Mouse (Mus musculus): ENCODE data around the gene Opcml.

The Opcml gene

DNA sequence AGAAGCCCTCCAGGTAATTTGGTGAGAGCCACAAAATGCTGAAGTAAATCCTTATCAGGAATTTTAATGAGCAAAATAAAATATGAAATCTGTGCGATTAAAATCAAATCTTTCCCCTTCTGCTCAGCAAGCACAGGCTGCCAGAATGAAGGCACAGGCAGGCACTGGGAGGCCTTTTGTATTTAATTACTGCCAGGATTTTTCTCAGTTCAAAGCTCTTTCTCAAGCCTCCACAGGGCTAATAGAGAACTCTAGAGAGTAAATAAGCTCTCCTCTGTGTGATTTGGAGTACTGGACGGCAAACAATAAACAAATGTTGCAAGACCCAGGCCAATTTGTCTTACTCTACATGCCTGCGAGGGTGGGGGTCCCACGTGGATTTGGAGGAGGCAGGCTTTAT lies 208.2 kb downstream of the Opcml start:
- no peak for DNase-seq (ENCODE audit: low spot score in 2 of 2)

- no peak for DNase-seq (ENCODE audit: low spot score in 2 of 2)
These were observed 212.6 kb downstream of the Opcml start for GRCm38 (mm10) chr9:28003131-28003530.

DNA sequence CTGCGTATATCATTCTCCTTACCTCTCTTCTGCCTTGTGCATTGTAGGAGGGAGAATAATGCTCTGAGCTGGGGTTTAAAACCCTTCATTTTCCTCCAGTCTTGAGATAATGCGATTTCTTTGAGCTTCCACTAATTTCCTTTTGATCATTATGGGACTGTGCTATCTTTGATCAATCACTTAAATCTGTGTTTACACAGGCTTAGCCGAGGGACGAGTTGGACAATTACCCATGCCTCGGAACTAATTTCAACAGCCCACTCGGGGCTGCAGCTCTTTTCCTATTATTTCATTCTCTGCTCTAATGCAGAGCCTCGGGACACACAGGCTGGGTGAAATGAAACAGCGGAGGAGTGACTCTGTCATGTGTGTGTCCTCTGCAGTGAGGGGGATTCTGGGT lies 220.9 kb downstream of the Opcml start:
- DNase-seq (ENCODE audit: low spot score in 2 of 2), result no peak

GRCm38 (mm10) chr9:28012664-28013063 lies 222.1 kb downstream of the Opcml start:
- DNase-seq (ENCODE audit: low spot score in 2 of 2), result no peak

- DNase-seq (ENCODE audit: low spot score in 2 of 2), result no peak
These were observed 222.6 kb downstream of the Opcml start for GRCm38 (mm10) chr9:28013192-28013591.

DNA sequence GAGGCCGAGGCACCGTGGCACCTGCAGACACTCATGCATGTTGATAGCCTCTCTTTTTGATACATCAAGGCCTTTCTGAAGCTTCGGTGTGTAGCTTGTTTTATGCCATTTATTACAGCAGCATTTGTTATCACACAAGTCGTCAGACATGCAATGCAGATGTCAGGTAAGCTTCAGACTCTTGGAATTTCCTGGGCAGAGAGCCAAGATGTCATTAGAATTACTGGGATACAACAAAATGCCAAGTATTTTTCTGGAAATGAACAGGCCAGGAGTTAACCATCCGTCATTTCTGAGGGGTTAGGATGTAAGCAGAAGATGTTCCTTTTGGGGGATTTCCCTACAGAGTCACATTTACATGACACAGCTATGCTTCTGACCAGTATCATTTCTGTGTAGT lies 237.6 kb downstream of the Opcml start:
- DNase-seq (ENCODE audit: low spot score in 2 of 2), result no peak

DNA sequence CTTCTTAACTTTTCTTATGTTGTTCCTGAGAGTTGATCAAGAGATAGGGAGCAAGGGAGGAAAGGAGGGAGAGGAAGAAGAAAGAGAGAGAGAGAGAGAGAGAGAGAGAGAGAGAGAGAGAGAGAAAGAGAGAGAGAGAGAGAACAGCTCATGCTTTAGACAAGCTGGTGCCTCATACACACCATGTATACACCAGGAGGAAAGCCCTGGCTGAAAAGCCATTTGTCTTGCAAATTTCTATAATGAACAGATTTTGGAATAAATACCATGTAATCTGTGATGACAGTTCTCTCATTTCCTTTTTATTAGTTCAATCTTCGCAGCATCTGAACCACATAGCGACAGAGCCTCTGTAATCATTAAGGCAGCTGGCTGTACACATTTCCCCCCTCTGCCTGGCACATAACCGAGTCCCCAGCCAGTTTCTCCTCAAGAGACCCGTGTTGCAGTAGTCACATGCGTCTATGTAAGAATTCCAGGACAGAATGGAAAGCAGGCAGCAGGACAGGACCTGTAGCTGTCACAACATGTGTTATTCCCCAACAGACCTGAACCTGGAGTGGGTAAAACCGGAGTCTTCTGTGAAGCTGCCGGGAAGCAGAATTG lies 238.3 kb downstream of the Opcml start:
- DNase-seq (ENCODE audit: low spot score in 2 of 2), result no peak

GRCm38 (mm10) chr9:28049157-28049556 lies 258.6 kb downstream of the Opcml start:
- DNase-seq (ENCODE audit: low spot score in 2 of 2), result no peak

GRCm38 (mm10) chr9:28057171-28057845 lies 266.7 kb downstream of the Opcml start:
- DNase-seq (ENCODE audit: low spot score in 2 of 2), result no peak

DNA sequence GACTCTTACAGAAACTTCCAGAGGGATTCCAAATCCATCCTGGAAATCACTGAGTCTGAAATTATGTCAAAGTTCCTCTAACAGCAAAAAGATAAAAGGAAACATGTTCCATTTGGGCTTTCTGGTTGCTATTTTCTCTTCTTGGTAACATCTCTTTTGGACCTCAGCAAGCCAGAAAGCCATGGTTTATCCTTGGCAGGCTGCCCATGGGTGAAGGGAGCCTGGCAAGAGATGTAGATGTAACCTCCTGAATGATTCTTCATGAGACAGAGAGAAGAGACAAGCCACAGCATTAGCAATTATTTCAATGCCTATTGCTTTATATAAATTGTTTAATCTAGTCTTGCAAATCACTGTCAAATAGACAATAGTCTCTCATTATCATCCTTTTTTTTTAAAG lies 274.6 kb downstream of the Opcml start:
- DNase-seq (ENCODE audit: low spot score in 2 of 2), result no peak

DNA sequence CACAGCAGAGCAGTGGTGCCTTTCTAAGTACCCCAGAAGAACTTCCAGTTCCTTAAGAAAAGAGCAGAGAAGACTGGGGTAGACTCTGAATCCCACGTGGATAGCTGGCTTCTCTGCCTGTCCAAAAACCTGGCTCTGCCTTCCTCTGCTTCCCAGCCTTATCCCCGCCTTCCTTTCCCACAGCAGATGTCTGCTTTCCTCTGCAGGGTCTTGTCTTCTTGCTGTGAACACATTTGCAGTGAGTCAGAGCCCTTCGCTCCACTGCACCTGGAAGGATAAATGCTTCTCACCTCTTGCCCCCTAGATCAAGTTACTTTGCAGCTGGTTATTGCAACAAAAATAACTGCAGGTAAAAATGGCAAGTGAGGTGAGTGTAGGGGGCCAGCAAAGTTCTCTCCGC lies 290.1 kb downstream of the Opcml start:
- DNase-seq (ENCODE audit: low spot score in 2 of 2), result no peak

GRCm38 (mm10) chr9:28083754-28084153 lies 293.2 kb downstream of the Opcml start:
- DNase-seq (ENCODE audit: low spot score in 2 of 2), result no peak

DNA sequence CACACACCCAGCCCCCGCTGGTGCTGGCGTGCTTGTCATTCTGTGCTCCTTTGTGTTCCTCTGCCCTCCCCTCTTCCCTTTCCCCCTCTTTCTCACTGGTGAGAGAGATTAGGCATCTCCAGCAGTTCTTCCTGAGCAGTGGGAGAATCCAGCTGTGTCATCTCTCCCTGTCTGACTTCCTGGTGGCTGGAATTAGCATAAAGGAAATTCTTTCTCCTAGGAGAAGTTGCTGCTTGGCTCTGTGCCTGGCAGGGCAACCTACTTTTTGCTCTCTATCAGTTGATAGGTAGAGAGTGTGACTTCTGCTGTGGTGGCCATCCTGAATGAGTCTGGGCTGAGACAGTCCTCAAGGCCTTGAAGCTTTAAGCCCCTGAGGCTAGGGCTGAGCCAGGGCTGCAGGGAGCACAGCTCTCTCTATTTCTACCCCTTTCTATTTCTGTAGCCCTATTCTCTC lies 293.7 kb downstream of the Opcml start:
- no peak for DNase-seq (ENCODE audit: low spot score in 2 of 2)

- DNase-seq (ENCODE audit: low spot score in 2 of 2), result no peak
These were observed 300.8 kb downstream of the Opcml start for GRCm38 (mm10) chr9:28091395-28091794.

DNA sequence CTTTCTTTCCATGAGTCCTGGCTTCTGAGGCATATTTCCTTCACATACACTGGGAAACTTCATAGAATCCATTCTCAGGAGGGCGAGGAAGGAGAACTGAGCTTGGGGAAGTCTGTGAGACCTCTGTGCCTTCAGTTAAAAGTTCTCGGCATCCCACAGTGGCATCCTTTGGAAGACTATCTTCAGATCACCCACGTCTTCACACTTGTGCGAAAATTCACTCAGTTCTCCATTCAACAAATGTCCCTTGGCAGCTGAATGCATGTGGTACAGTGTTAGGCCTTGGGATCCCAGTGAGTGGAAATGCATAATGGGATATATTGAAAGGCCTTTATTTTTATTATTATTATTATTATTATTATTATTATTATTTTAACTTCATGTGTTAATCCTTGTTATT lies 304.1 kb downstream of the Opcml start:
- no peak for DNase-seq (ENCODE audit: low spot score in 2 of 2)

DNA sequence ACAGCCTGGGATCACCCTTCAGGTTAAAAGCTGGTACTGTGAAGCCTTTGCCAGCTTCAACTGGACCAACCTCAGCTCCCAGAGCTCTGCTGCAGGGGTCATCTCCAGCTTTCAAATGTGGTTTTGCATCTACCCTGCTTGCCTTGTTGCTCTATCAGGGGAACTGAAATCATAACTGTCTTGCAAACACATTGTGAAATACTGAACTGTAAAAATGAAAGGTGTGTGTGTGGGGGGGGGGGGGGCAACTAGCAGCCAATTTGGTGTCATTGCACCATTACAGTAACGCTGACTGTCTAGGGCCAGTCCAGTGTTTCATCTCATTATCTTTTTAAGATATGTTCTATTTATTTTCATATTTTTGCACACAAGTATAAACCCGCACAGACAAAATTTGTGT lies 305.6 kb downstream of the Opcml start:
- no peak for DNase-seq (ENCODE audit: low spot score in 2 of 2)

DNA sequence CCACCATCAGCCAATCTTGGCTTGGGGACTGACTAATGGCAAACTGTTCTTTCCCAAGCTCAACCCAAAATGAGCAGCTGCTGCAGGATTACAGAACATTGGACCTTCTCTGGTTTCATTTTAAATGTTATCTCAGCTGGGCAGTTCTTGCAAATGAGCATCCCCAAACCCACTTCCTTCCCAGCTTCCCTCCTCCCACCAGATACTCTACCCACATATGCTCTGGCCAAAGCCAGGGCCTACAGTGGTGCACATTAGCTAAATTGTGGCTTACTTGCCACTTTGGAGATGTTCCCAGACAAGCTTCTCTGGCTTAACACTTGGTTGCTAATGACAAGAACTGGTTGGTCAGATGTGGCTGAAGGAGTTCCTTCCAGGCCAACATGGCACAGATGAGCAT lies 311.4 kb downstream of the Opcml start:
- no peak for DNase-seq (ENCODE audit: low spot score in 2 of 2)

DNA sequence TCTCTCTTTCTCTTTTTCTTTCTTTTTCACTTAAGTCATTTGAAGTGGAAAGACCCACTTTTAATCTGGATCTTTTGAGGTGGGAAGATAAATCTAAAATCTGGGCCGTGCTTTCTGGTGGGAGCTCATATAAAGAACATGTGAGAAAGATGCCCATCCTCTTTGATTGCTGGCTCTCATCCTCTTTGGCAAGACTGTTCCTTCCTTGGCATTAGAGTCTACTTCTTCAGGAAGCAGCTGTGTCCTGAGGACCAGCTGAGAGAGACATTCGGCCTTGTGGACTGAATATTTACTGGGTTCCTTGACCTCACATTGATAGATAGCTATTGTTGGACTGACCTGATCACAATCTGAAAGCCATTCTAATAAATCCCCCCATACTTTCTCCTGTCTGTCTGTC lies 331.3 kb downstream of the Opcml start:
- no peak for DNase-seq (ENCODE audit: low spot score in 2 of 2)

GRCm38 (mm10) chr9:28128735-28129134 lies 338.2 kb downstream of the Opcml start:
- no peak for DNase-seq (ENCODE audit: low spot score in 2 of 2)

DNA sequence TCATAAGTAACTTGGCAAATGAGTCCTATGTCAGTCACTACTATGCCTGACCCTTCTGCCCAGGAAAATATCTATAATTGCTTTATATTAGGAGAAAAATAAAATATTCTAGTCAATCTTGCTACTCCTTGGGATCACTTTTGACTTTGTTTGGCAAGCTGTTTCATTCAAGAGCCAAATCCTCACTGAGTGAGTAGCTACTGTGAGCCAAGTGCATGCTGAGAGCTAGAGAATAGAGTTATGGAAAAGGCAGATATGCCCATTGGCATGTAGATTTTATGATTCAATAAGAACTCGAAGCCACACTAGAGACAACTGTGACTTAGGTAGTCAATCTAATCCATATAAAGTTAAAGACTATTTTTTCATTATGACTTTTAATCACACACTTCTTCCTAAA lies 340.9 kb downstream of the Opcml start:
- no peak for DNase-seq (ENCODE audit: low spot score in 2 of 2)

GRCm38 (mm10) chr9:28136614-28137013 lies 346.0 kb downstream of the Opcml start:
- DNase-seq (ENCODE audit: low spot score in 2 of 2), result no peak

- no peak for DNase-seq (ENCODE audit: low spot score in 2 of 2)
These were observed 349.5 kb downstream of the Opcml start for GRCm38 (mm10) chr9:28139957-28140597.

DNA sequence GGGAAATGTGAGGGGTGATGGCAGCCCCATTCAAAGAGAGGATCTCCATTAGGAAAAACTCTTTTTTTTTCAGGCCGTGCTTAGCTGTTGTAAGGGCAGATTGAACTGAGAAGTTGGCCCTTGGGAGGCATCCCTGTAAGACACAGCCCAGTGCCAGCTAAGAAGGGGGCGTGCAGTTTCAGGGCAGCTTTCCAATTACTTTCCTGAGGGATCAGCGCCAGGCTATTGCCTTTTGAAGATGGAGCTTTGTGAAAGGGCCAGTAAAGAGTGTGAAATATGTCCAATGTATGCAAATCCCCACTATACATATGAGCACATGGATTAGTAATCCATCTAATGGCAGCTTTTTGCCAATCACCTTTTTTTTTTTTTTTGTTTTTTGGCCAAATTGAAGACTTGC lies 358.9 kb downstream of the Opcml start:
- DNase-seq (ENCODE audit: low spot score in 2 of 2), result no peak

Measured in spleen, postnatal 10 days (tissue).